Mouse (Mus musculus): ENCODE data around the gene Gm4340.

DNA sequence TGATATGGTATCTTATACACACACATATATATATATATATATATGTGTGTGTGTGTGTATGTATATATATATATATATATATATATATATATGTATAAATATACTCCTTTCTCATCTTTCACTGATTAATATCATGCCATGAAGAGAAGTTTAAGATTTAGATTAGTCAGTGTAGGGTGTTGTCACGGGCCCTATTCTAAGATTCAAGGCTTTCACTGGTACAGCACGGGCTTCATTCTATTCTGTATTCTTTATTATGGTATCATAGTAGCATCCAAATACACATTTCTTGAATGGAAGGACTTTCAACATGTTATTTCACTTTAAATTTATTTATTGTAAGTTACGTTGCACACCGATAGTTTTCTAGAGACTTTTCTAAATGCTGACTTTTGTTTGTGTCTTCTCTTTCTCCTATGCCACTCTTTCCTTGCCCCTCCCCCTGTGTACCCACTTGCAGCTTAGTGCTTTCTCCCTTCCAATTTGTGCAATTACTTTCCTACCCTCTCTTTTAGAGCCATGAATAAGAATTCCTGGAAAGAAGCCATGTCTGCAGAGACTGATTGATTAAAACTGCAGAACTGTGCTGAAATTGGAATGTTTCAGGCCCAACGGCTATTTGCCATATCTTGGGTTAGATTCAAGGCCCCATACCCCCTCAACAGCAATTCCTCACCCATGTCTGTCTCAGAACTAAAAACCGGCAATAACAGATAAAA, 26.6 kb downstream of the Gm4340 start:
- TF ChIP-seq CTCF (IDR thresholded peaks at IDR 0.05; ENCODE audit: low read depth, low read length) (no peak), EP300 (IDR thresholded peaks at IDR 0.05; ENCODE audit: insufficient read depth, low read depth, low read length) (no peak), POLR2A (IDR thresholded peaks at IDR 0.05; ENCODE audit: insufficient read depth, low read length) (no peak)

Measured in ES-Bruce4 (cell line).